Mouse (Mus musculus) lung, embryonic 15.5 days (tissue): ENCODE data around the gene Odf2l. TPM values are rescaled to one million over a fixed set of nuclear protein-coding genes. Genes with fewer than 3 reads are reported as not detected.

Experiments used
- ATAC-seq: fragments of 200-750 bp; cut with Nextera tagmentation; 2 replicates; pipeline ENCODE4 v1.8.0; 2017; ENCODE audit warnings: moderate number of reproducible peaks, borderline replicate concordance; ENCODE audit not compliant: low FRiP score, low TSS enrichment; ENCODE audit errors: extremely low read depth
- H3K27ac ChIP-seq: fragments of 300-500 bp; sonication (generic); 2 replicates; pipeline ENCODE4 v1.5.1; 2015; ENCODE audit warnings: moderate library complexity, mild to moderate bottlenecking, inconsistent platforms
- H3K27me3 ChIP-seq: fragments of 300-500 bp; sonication (generic); 2 replicates; pipeline ENCODE4 v1.6.1; 2015; ENCODE audit warnings: inconsistent platforms
- H3K36me3 ChIP-seq: fragments of 300-500 bp; sonication (generic); 2 replicates; pipeline ENCODE4 v1.6.1; 2015; ENCODE audit warnings: inconsistent platforms
- H3K4me1 ChIP-seq: fragments of 300-500 bp; sonication (generic); 2 replicates; pipeline ENCODE4 v1.6.1; 2015; ENCODE audit warnings: inconsistent platforms
- H3K4me2 ChIP-seq: fragments of 300-500 bp; sonication (generic); 2 replicates; pipeline ENCODE4 v1.6.1; 2015; ENCODE audit warnings: inconsistent platforms, mild to moderate bottlenecking, moderate library complexity
- H3K4me3 ChIP-seq: fragments of 300-500 bp; sonication (generic); 2 replicates; pipeline ENCODE4 v1.5.1; 2015; ENCODE audit warnings: mild to moderate bottlenecking, inconsistent platforms
- H3K9ac ChIP-seq: fragments of 300-500 bp; sonication (generic); 2 replicates; pipeline ENCODE4 v1.6.1; 2015; ENCODE audit warnings: inconsistent platforms
- H3K9me3 ChIP-seq: fragments of 300-500 bp; sonication (generic); 2 replicates; pipeline ENCODE4 v1.6.1; 2016; ENCODE audit warnings: inconsistent platforms
- WGBS: fragments of 180-500 bp; shearing (Covaris S2); methylation state at CpG from one replicate; pipeline ENCODE4 v1.1.7; 2015; 5-methylcytosine and 5-hydroxymethylcytosine counted together
- polyA plus RNA-seq: library from polyadenylated mRNA; unstranded; fragments of >200 nt; fragmentation: Nextera tagmentation; extraction: Ambion mirVana; gene quantifications from 2 replicates; pipeline ENCODE4 v1.2.1, GENCODE M21; 2015

The Odf2l gene
- polyA plus RNA-seq, 1 experiment from 2014 or later: 16.8 TPM

- Histone ChIP-seq H3K27me3 (no peaks in the 10 kb centered on the region), H3K36me3 (no peaks in the 10 kb centered on the region), H3K4me3 (no peak overlapping the region), H3K9me3 (no peaks in the 10 kb centered on the region), H3K27ac (no peak overlapping the region), H3K9ac (no peak overlapping the region), H3K4me2 (no peak overlapping the region), H3K4me1 (no peaks in the 10 kb centered on the region)
- ATAC-seq: no peak
- WGBS: 83% methylated on average over 9 of the region's 9 CpGs
Observed at GRCm38 (mm10) chr3:145146871-145147270, 28.5 kb downstream of the Odf2l start.

GRCm38 (mm10) chr3:145147483-145147882, 29.1 kb downstream of the Odf2l start:
- H3K4me2 ChIP-seq: no peak overlapping the region
- WGBS: 74% methylated on average over 2 of the region's 2 CpGs
- no peaks in the 10 kb centered on the region for H3K36me3 ChIP-seq
- no peak overlapping the region for H3K27ac ChIP-seq
- H3K4me1 ChIP-seq: no peaks in the 10 kb centered on the region
- no peak for ATAC-seq
- H3K9me3 ChIP-seq: no peaks in the 10 kb centered on the region
- no peaks in the 10 kb centered on the region for H3K27me3 ChIP-seq
- H3K9ac ChIP-seq: no peak overlapping the region
- H3K4me3 ChIP-seq: no peak overlapping the region

- H3K27ac ChIP-seq: no peak overlapping the region
- no peak overlapping the region for H3K9ac ChIP-seq
- no peaks in the 10 kb centered on the region for H3K27me3 ChIP-seq
- H3K4me2 ChIP-seq: no peak overlapping the region
- H3K36me3 ChIP-seq: no peaks in the 10 kb centered on the region
- H3K4me1 ChIP-seq: no peaks in the 10 kb centered on the region
- no peak for ATAC-seq
- H3K9me3 ChIP-seq: no peaks in the 10 kb centered on the region
- no peak overlapping the region for H3K4me3 ChIP-seq
Observed at GRCm38 (mm10) chr3:145147952-145148351, 29.6 kb downstream of the Odf2l start.

GRCm38 (mm10) chr3:145151092-145151491, 32.7 kb downstream of the Odf2l start:
- Histone ChIP-seq H3K9me3 (no peaks in the 10 kb centered on the region), H3K27me3 (no peaks in the 10 kb centered on the region), H3K27ac (no peak overlapping the region), H3K4me2 (no peak overlapping the region), H3K4me3 (no peak overlapping the region), H3K9ac (no peak overlapping the region), H3K36me3 (0 out of 2 replicates have a peak, but pooled peaks cover 3% of the 10 kb centered on the region), H3K4me1 (no peaks in the 10 kb centered on the region)
- no peak for ATAC-seq
- 87% methylated on average over 7 of the region's 7 CpGs for WGBS

GRCm38 (mm10) chr3:145151933-145152332, 33.5 kb downstream of the Odf2l start:
- 54% methylated on average over 7 of the region's 7 CpGs for WGBS
- Histone ChIP-seq H3K9ac (no peak overlapping the region), H3K4me3 (no peak overlapping the region), H3K9me3 (no peaks in the 10 kb centered on the region), H3K4me1 (no peaks in the 10 kb centered on the region), H3K36me3 (0 out of 2 replicates have a peak, but pooled peaks cover 3% of the 10 kb centered on the region), H3K27ac (no peak overlapping the region), H3K4me2 (no peak overlapping the region), H3K27me3 (no peaks in the 10 kb centered on the region)
- ATAC-seq: no peak

GRCm38 (mm10) chr3:145156883-145157282, 38.5 kb downstream of the Odf2l start:
- 69% methylated on average over 6 of the region's 6 CpGs for WGBS

GRCm38 (mm10) chr3:145158441-145158840, 40.1 kb downstream of the Odf2l start:
- Histone ChIP-seq H3K9me3 (no peaks in the 10 kb centered on the region), H3K4me1 (no peaks in the 10 kb centered on the region), H3K4me3 (no peak overlapping the region), H3K9ac (no peak overlapping the region), H3K4me2 (no peak overlapping the region), H3K36me3 (0 out of 2 replicates have a peak, but pooled peaks cover 3% of the 10 kb centered on the region), H3K27me3 (no peaks in the 10 kb centered on the region), H3K27ac (no peak overlapping the region)
- WGBS: 93% methylated on average over 3 of the region's 3 CpGs
- ATAC-seq: no peak

More at GRCm38 (mm10) chr3:145156883-145157282, 38.5 kb downstream of the Odf2l start:
- no peak for ATAC-seq
- H3K9ac ChIP-seq: no peak overlapping the region
- H3K27me3 ChIP-seq: no peaks in the 10 kb centered on the region
- H3K9me3 ChIP-seq: no peaks in the 10 kb centered on the region
- no peak overlapping the region for H3K4me2 ChIP-seq
- no peaks in the 10 kb centered on the region for H3K4me1 ChIP-seq
- H3K27ac ChIP-seq: no peak overlapping the region
- H3K36me3 ChIP-seq: 0 out of 2 replicates have a peak, but pooled peaks cover 3% of the 10 kb centered on the region
- H3K4me3 ChIP-seq: no peak overlapping the region

GRCm38 (mm10) chr3:145166741-145167140, 48.4 kb downstream of the Odf2l start:
- Histone ChIP-seq H3K4me3 (no peak overlapping the region), H3K4me1 (no peaks in the 10 kb centered on the region), H3K36me3 (no peaks in the 10 kb centered on the region), H3K27ac (no peak overlapping the region), H3K27me3 (no peaks in the 10 kb centered on the region), H3K9ac (no peak overlapping the region), H3K4me2 (no peak overlapping the region), H3K9me3 (no peaks in the 10 kb centered on the region)
- ATAC-seq: no peak
- WGBS: 88% methylated on average over 11 of the region's 11 CpGs

GRCm38 (mm10) chr3:145167766-145168165, 49.4 kb downstream of the Odf2l start:
- Histone ChIP-seq H3K27me3 (no peaks in the 10 kb centered on the region), H3K4me1 (no peaks in the 10 kb centered on the region), H3K4me2 (no peak overlapping the region), H3K4me3 (no peak overlapping the region), H3K36me3 (no peaks in the 10 kb centered on the region), H3K27ac (no peak overlapping the region), H3K9me3 (no peaks in the 10 kb centered on the region), H3K9ac (no peak overlapping the region)
- WGBS: 45% methylated on average over 5 of the region's 5 CpGs
- ATAC-seq: no peak

GRCm38 (mm10) chr3:145168844-145169696, 50.7 kb downstream of the Odf2l start:
- WGBS: 67% methylated on average over 13 of the region's 13 CpGs
- no peak overlapping the region for H3K4me3 ChIP-seq
- no peaks in the 10 kb centered on the region for H3K4me1 ChIP-seq
- H3K4me2 ChIP-seq: no peak overlapping the region
- no peak for ATAC-seq
- no peak overlapping the region for H3K9ac ChIP-seq
- H3K9me3 ChIP-seq: no peaks in the 10 kb centered on the region
- H3K27me3 ChIP-seq: no peaks in the 10 kb centered on the region
- H3K27ac ChIP-seq: no peak overlapping the region
- H3K36me3 ChIP-seq: no peaks in the 10 kb centered on the region

- H3K4me3 ChIP-seq: no peak overlapping the region
- WGBS: 73% methylated on average over 4 of the region's 4 CpGs
- no peak overlapping the region for H3K9ac ChIP-seq
- H3K36me3 ChIP-seq: no peaks in the 10 kb centered on the region
- H3K4me1 ChIP-seq: no peaks in the 10 kb centered on the region
- H3K9me3 ChIP-seq: no peaks in the 10 kb centered on the region
- H3K27ac ChIP-seq: no peak overlapping the region
- H3K27me3 ChIP-seq: no peaks in the 10 kb centered on the region
- no peak overlapping the region for H3K4me2 ChIP-seq
- no peak for ATAC-seq
Observed at GRCm38 (mm10) chr3:145170028-145170427, 51.6 kb downstream of the Odf2l start.

- Histone ChIP-seq H3K9ac (no peak overlapping the region), H3K27me3 (no peaks in the 10 kb centered on the region), H3K4me3 (no peak overlapping the region), H3K9me3 (no peaks in the 10 kb centered on the region), H3K4me1 (no peaks in the 10 kb centered on the region), H3K4me2 (no peak overlapping the region), H3K27ac (no peak overlapping the region), H3K36me3 (no peaks in the 10 kb centered on the region)
- WGBS: 56% methylated on average over 6 of the region's 6 CpGs
- no peak for ATAC-seq
Observed at GRCm38 (mm10) chr3:145170604-145171389, 52.4 kb downstream of the Odf2l start.
